Mouse (Mus musculus) neutrophil, adult 83 days (primary cell): ENCODE measurements around the gene Htr1d. TPM values are rescaled to one million over a fixed set of nuclear protein-coding genes. Genes with fewer than 3 reads are reported as not detected.

Source experiments
- total RNA-seq, 2 experiments: library from RNA; stranded (reverse); gene quantifications; one replicate each; pipeline ENCODE4 v1.2.4; 2023

Gene Htr1d
- total RNA-seq: not detected

DNA sequence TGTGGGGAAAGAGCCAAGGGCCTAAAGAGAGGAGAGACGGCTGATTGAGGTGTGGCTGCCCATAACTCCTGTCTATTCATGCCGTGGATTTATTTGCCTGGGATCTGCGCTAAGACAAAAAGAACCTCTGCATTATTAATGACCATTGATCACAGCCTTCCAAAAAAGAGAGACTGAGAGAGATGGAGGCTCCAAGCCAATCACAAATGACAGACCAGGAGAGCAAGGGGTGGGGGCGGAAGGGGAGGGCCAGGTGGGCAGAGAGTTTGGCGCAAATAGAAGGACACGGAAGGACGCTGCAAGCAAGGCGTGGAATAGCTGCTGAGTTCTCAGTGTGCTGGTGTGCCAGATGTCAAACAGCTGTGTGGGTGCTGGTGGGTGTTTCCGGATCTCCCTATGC lies at the start of gene Htr1d:
TSS of gene Htr1d (plus strand) at position 301 of the 400 bp plus-strand sequence.

GRCm38 (mm10) chr4:136462086-136462838 lies 38.9 kb downstream of the Htr1d start, which contains the start of gene 6030445D17Rik:
TSS of gene 6030445D17Rik (plus strand) at chr4:136462250.

DNA sequence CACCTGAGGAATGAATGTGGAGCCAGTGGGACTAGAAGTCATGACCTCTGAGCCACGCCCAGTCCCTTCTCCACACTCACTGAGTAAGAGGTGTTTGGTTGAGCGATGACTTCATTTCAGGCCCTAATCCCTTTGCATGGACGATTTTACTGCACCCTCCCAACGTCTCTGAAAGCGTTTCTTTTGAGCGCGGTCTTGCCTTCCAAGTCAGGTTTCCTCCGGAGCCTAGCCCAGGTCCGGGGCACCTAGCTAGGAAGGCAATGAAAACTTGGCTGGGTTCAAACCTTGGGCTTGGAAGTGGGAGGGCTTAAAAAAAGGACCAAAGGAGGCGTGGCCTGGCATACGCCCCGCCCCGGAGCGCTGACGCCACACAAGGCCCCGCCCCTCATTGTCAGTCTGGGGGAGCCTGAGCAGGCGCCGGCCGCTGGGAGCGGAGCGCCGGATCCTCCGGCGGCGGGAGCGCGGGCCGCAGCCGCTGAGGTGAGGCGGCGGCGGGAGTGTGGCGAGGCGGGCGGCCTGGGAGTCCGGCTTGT lies 46.1 kb downstream of the Htr1d start, which contains the start of gene Luzp1:
TSS of gene Luzp1 (plus strand) at position 391 of the 533 bp plus-strand sequence.

Other genes with a start within 250 kb of the Htr1d start
- under 1 TPM in 1 of 2 experiments, not detected in 1; 0.09 TPM for gene Asap3, start 217.2 kb upstream of the Htr1d start, total RNA-seq
- gene Tcea3, start 175.8 kb upstream of the Htr1d start, total RNA-seq: 1 to 10 TPM; 2.4 to 3.2 TPM
- 1 to 10 TPM; 7.5 to 7.8 TPM for gene Zfp46, start 138.8 kb upstream of the Htr1d start, total RNA-seq
- gene Hnrnpr, start 112.6 kb upstream of the Htr1d start, total RNA-seq: 10 to 100 TPM; 46.2 to 55.8 TPM
- not detected for gene 6030445D17Rik, start 38.7 kb downstream of the Htr1d start, total RNA-seq
- 1 to 10 TPM; 2.1 to 5.9 TPM for gene Luzp1, start 46.2 kb downstream of the Htr1d start, total RNA-seq
- 10 to 100 TPM; 30.4 to 30.9 TPM for gene Kdm1a, start 179.2 kb downstream of the Htr1d start, total RNA-seq
- not detected for gene Tex46, start 186.9 kb downstream of the Htr1d start, total RNA-seq
- not detected for gene Lactbl1, start 199.1 kb downstream of the Htr1d start, total RNA-seq